Mouse (Mus musculus): ENCODE measurements at regions not wholly inside any gene's neighbourhood (a gene's known extent, or its start where the extent isn't known, plus 50 kb on each side); places are given as distances from the start of the nearest gene placed in this dataset.

GRCm38 (mm10) chr1:113823493-113823892, 1861.1 kb upstream of the Cntnap5a start:
- H3K4me3 ChIP-seq (ENCODE audit: low read depth, low read length), result no peak overlapping the region
- DNase-seq (ENCODE audit: low spot score) (no peak), ATAC-seq (replicated peaks; ENCODE audit: low FRiP score) (peak; percentile 58; the same call in 1 of the 2 replicates)
- no peaks in the 10 kb centered on the region for H3K27me3 ChIP-seq (ENCODE audit: control insufficient read depth, insufficient read depth, low read length)
- no peaks in the 10 kb centered on the region for H3K4me1 ChIP-seq (replicated peaks; ENCODE audit: control insufficient read depth, insufficient read depth, low read length)
- no peak overlapping the region for H3K9ac ChIP-seq (ENCODE audit: low read length)
- H3K4me2 ChIP-seq (ENCODE audit: low read depth, low read length, severe bottlenecking), result no peak overlapping the region
- H3K36me3 ChIP-seq (ENCODE audit: control insufficient read depth, insufficient read depth, low read length), result no peaks in the 10 kb centered on the region
- no peak overlapping the region for H3K27ac ChIP-seq (ENCODE audit: low read depth, low read length)
- no peaks in the 10 kb centered on the region for H3K9me3 ChIP-seq (ENCODE audit: control insufficient read depth, low read length)

DNA sequence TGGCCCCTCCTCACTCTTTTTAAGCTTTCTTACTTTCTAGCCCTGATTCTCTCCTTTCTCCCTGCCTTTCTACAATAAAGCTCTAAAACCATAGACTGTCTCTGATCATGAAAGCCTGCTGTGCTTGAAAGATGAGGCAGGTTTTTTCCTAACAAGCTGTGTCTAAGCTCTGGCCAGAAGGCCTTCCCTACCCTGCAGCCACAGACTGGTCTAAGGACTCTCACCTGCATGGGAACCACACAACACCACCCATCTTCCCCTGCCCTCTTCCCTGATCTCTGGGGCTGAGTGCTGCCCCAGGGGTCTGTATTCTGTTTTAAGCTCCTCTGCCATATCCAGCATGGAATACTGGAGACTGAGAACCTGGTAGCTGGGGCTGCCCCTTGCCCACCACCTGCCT, 1832.1 kb upstream of the Cntnap5a start:
- no peaks in the 10 kb centered on the region for H3K36me3 ChIP-seq (ENCODE audit: control insufficient read depth, insufficient read depth, low read length)
- H3K27ac ChIP-seq (ENCODE audit: low read depth, low read length), result no peak overlapping the region
- no peaks in the 10 kb centered on the region for H3K9me3 ChIP-seq (ENCODE audit: control insufficient read depth, low read length)
- ATAC-seq (replicated peaks; ENCODE audit: low FRiP score), result no peak
- H3K4me3 ChIP-seq (ENCODE audit: low read depth, low read length), result no peak overlapping the region
- no peak overlapping the region for H3K9ac ChIP-seq (ENCODE audit: low read length)
- no peak for DNase-seq (ENCODE audit: low spot score)
- no peaks in the 10 kb centered on the region for H3K27me3 ChIP-seq (ENCODE audit: control insufficient read depth, insufficient read depth, low read length)
- no peaks in the 10 kb centered on the region for H3K4me1 ChIP-seq (replicated peaks; ENCODE audit: control insufficient read depth, insufficient read depth, low read length)
- no peak overlapping the region for H3K4me2 ChIP-seq (ENCODE audit: low read depth, low read length, severe bottlenecking)
